Mouse (Mus musculus) embryonic facial prominence, embryonic 11.5 days (tissue): ENCODE results near the gene Dlg2. TPM values are rescaled to one million over a fixed set of nuclear protein-coding genes. Genes with fewer than 3 reads are reported as not detected.

Experiments
- ATAC-seq: fragments of 200-750 bp; cut with Nextera tagmentation; replicated peaks from 2 replicates; pipeline ENCODE4 v1.8.0; 2017; ENCODE audit warnings: low read depth; ENCODE audit not compliant: insufficient number of reproducible peaks, low FRiP score, low TSS enrichment
- DNase-seq: peaks from one replicate; pipeline ENCODE4 v3.0.0-alpha.2; 2015; ENCODE audit warnings: low spot score
- H3K27ac ChIP-seq: fragments of 300-500 bp; sonication (generic); replicated peaks from 2 replicates; pipeline ENCODE4 v1.5.1; 2014; ENCODE audit warnings: mild to moderate bottlenecking, low read depth, low read length, control low read depth
- H3K27me3 ChIP-seq: fragments of 300-500 bp; sonication (generic); 2 replicates; pipeline ENCODE4 v1.6.1; 2014; ENCODE audit warnings: mild to moderate bottlenecking, low read length, moderate library complexity, mixed read lengths; ENCODE audit not compliant: control insufficient read depth, insufficient read depth
- H3K36me3 ChIP-seq: fragments of 300-500 bp; sonication (generic); replicated peaks from 2 replicates; pipeline ENCODE4 v1.6.1; 2014; ENCODE audit warnings: low read depth, mild to moderate bottlenecking, low read length, moderate library complexity, mixed read lengths; ENCODE audit not compliant: control insufficient read depth, insufficient read depth
- H3K4me1 ChIP-seq: fragments of 300-500 bp; sonication (generic); 2 replicates; pipeline ENCODE4 v1.6.1; 2014; ENCODE audit warnings: low read length, mixed read lengths; ENCODE audit not compliant: control insufficient read depth, insufficient read depth
- H3K4me2 ChIP-seq: fragments of 300-500 bp; sonication (generic); 2 replicates; pipeline ENCODE4 v1.6.1; 2014; ENCODE audit warnings: low read depth, mild to moderate bottlenecking, control low read depth, low read length, moderate library complexity
- H3K4me3 ChIP-seq: fragments of 300-500 bp; sonication (generic); 2 replicates; pipeline ENCODE4 v1.5.1; 2014; ENCODE audit warnings: low read depth, low read length, control low read depth
- H3K9ac ChIP-seq: fragments of 300-500 bp; sonication (generic); replicated peaks from 2 replicates; pipeline ENCODE4 v1.6.1; 2014; ENCODE audit warnings: mild to moderate bottlenecking, control low read depth, low read length
- H3K9me3 ChIP-seq: fragments of 300-500 bp; sonication (generic); replicated peaks from 2 replicates; pipeline ENCODE4 v1.6.1; 2016; ENCODE audit warnings: mild to moderate bottlenecking, low read length, inconsistent platforms, mixed read lengths; ENCODE audit not compliant: control insufficient read depth
- WGBS: fragments of 180-500 bp; shearing (Covaris S2); extraction: QIAGEN DNeasy Blood & Tissue Kit; methylation state at CpG from one replicate; pipeline ENCODE4 v1.1.7; 2014; 5-methylcytosine and 5-hydroxymethylcytosine counted together
- polyA plus RNA-seq: library from polyadenylated mRNA; unstranded; fragments of >200 nt; fragmentation: Nextera tagmentation; extraction: Ambion mirVana; gene quantifications from 2 replicates; pipeline ENCODE4 v1.2.1, GENCODE M21; 2014

Gene Dlg2
- polyA plus RNA-seq, 1 experiment from 2014 or later = 5.3 TPM

- Histone ChIP-seq H3K9ac (no peak overlapping the region), H3K4me2 (no peak overlapping the region), H3K4me1 (no peaks in the 10 kb centered on the region), H3K36me3 (no peaks in the 10 kb centered on the region), H3K9me3 (no peaks in the 10 kb centered on the region), H3K27ac (no peak overlapping the region), H3K27me3 (no peaks in the 10 kb centered on the region), H3K4me3 (no peak overlapping the region)
- DNase-seq (no peak), ATAC-seq (no peak)
- WGBS = 76% methylated on average over 3 of the region's 3 CpGs
Observed at GRCm38 (mm10) chr7:92095198-92095597, 1618.7 kb downstream of the Dlg2 start.

- H3K9ac ChIP-seq = no peak overlapping the region
- H3K4me2 ChIP-seq = no peak overlapping the region
- 95% methylated on average over 2 of the region's 2 CpGs for WGBS
- ATAC-seq (no peak), DNase-seq (no peak)
- H3K4me3 ChIP-seq = no peak overlapping the region
- H3K9me3 ChIP-seq = no peaks in the 10 kb centered on the region
- H3K27ac ChIP-seq = no peak overlapping the region
- no peaks in the 10 kb centered on the region for H3K4me1 ChIP-seq
- no peaks in the 10 kb centered on the region for H3K36me3 ChIP-seq
- H3K27me3 ChIP-seq = no peaks in the 10 kb centered on the region
Observed at GRCm38 (mm10) chr7:92100847-92101246, 1624.4 kb downstream of the Dlg2 start.

GRCm38 (mm10) chr7:92102892-92103543 lies 1626.5 kb downstream of the Dlg2 start:
- Histone ChIP-seq H3K9ac (no peak overlapping the region), H3K4me2 (no peak overlapping the region), H3K27ac (no peak overlapping the region), H3K36me3 (no peaks in the 10 kb centered on the region), H3K9me3 (no peaks in the 10 kb centered on the region), H3K4me1 (no peaks in the 10 kb centered on the region), H3K4me3 (no peak overlapping the region), H3K27me3 (no peaks in the 10 kb centered on the region)
- peak; percentile 76 for DNase-seq
- peak; percentile 81 for ATAC-seq
- 18% methylated on average over 4 of the region's 4 CpGs for WGBS

- no peak overlapping the region for H3K4me2 ChIP-seq
- H3K27me3 ChIP-seq = no peaks in the 10 kb centered on the region
- no peaks in the 10 kb centered on the region for H3K4me1 ChIP-seq
- DNase-seq (peak; percentile 73), ATAC-seq (no peak)
- WGBS = 38% methylated on average over 2 of the region's 2 CpGs
- H3K27ac ChIP-seq = no peak overlapping the region
- no peak overlapping the region for H3K4me3 ChIP-seq
- no peaks in the 10 kb centered on the region for H3K36me3 ChIP-seq
- no peak overlapping the region for H3K9ac ChIP-seq
- H3K9me3 ChIP-seq = no peaks in the 10 kb centered on the region
Observed at GRCm38 (mm10) chr7:92105477-92105876, 1629.0 kb downstream of the Dlg2 start.

GRCm38 (mm10) chr7:92105956-92106355 lies 1629.5 kb downstream of the Dlg2 start:
- WGBS = 85% methylated on average over 2 of the region's 2 CpGs
- H3K36me3 ChIP-seq = no peaks in the 10 kb centered on the region
- H3K9ac ChIP-seq = no peak overlapping the region
- no peaks in the 10 kb centered on the region for H3K4me1 ChIP-seq
- no peak overlapping the region for H3K4me3 ChIP-seq
- no peaks in the 10 kb centered on the region for H3K9me3 ChIP-seq
- no peak overlapping the region for H3K4me2 ChIP-seq
- ATAC-seq = no peak
- no peak overlapping the region for H3K27ac ChIP-seq
- no peak for DNase-seq
- H3K27me3 ChIP-seq = no peaks in the 10 kb centered on the region

- Histone ChIP-seq H3K9me3 (no peaks in the 10 kb centered on the region), H3K27me3 (no peaks in the 10 kb centered on the region), H3K9ac (no peak overlapping the region), H3K4me2 (no peak overlapping the region), H3K36me3 (no peaks in the 10 kb centered on the region), H3K4me1 (no peaks in the 10 kb centered on the region), H3K4me3 (no peak overlapping the region), H3K27ac (no peak overlapping the region)
- DNase-seq (no peak), ATAC-seq (no peak)
- WGBS = 80% methylated on average over 4 of the region's 4 CpGs
Observed at GRCm38 (mm10) chr7:92113065-92113464, 1636.6 kb downstream of the Dlg2 start.

- Histone ChIP-seq H3K36me3 (no peaks in the 10 kb centered on the region), H3K27ac (no peak overlapping the region), H3K4me2 (no peak overlapping the region), H3K9me3 (no peaks in the 10 kb centered on the region), H3K4me3 (no peak overlapping the region), H3K9ac (no peak overlapping the region), H3K4me1 (no peaks in the 10 kb centered on the region), H3K27me3 (no peaks in the 10 kb centered on the region)
- ATAC-seq = no peak
- no peak for DNase-seq
- 79% methylated on average over 5 of the region's 5 CpGs for WGBS
Observed at GRCm38 (mm10) chr7:92115237-92115871, 1638.9 kb downstream of the Dlg2 start.

- Histone ChIP-seq H3K4me2 (no peak overlapping the region), H3K27me3 (no peaks in the 10 kb centered on the region), H3K9me3 (no peaks in the 10 kb centered on the region), H3K27ac (no peak overlapping the region), H3K9ac (no peak overlapping the region), H3K36me3 (no peaks in the 10 kb centered on the region), H3K4me3 (no peak overlapping the region), H3K4me1 (no peaks in the 10 kb centered on the region)
- DNase-seq (no peak), ATAC-seq (no peak)
- WGBS = 65% methylated on average over 2 of the region's 2 CpGs
Observed at GRCm38 (mm10) chr7:92123276-92123675, 1646.8 kb downstream of the Dlg2 start.
